Mouse (Mus musculus) liver, adult 2 months (tissue): ENCODE results near the gene Ykt6.

Experiments
- CTCF ChIP-seq: fragments of 200-500 bp; IDR thresholded peaks from 2 replicates; pipeline ENCODE4 v1.5.1; 2011; ENCODE audit warnings: low read depth, low read length, control low read depth
- POLR2A ChIP-seq: fragments of 200-500 bp; IDR thresholded peaks from 2 replicates; pipeline ENCODE4 v1.6.1; 2011; ENCODE audit warnings: low read length, control low read depth; ENCODE audit not compliant: insufficient read depth; ENCODE audit errors: extremely low read depth

DNA sequence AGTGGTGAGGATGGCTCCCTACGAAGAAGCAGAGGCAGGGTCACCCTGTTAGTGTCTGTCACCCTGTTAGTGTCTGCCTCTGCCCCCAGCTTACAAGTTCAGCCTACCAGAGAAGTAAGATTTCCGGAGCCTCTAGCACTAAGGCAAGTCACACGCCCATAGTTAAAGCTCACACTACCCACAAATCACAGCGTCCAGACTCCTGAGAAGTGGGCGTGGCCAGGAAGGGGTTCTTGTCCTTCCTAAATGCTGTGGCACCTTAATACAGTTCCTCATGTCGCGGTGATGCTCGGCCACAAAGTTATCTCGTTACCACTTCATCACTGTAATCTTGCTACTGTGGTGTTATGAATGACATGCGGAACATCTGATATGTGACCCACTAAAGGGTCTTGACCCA is 32.6 kb downstream of the Ykt6 start:
- TF ChIP-seq POLR2A, result no peak
- no peak for TF ChIP-seq CTCF
